Mouse (Mus musculus) gastrocnemius, postnatal 4 days (tissue): ENCODE measurements around the gene Dusp3. TPM values are rescaled to one million over a fixed set of nuclear protein-coding genes. Genes with fewer than 3 reads are reported as not detected.

Experiments used
- DNase-seq, 2 experiments: peaks; one replicate each; pipeline ENCODE4 v3.0.0; 2021 to 2022; ENCODE audit warnings: low spot score in 2 of 2, mixed read lengths in 2 of 2
- total RNA-seq, 2 experiments: library from RNA; stranded (reverse); gene quantifications; 2 replicates each; pipeline ENCODE4 v1.2.3; 2021

Gene Dusp3
- total RNA-seq, 2 experiments from 2014 or later: 140 to 145 TPM

GRCm38 (mm10) chr11:101979140-101979539 lies 7.7 kb downstream of the Dusp3 start:
- no peak for DNase-seq

GRCm38 (mm10) chr11:101976949-101977348 lies 9.9 kb downstream of the Dusp3 start:
- no peak for DNase-seq

- DNase-seq: peak in 1 of 2 experiments; percentile 44
Observed at GRCm38 (mm10) chr11:101974923-101975322, 11.9 kb downstream of the Dusp3 start.

- DNase-seq: no peak
Observed at GRCm38 (mm10) chr11:101974181-101974580, 12.6 kb downstream of the Dusp3 start.

- DNase-seq: no peak
Observed at GRCm38 (mm10) chr11:101973496-101973895, 13.3 kb downstream of the Dusp3 start.

- no peak for DNase-seq
Observed at GRCm38 (mm10) chr11:101972651-101973050, 14.2 kb downstream of the Dusp3 start.

- no peak for DNase-seq
Observed at GRCm38 (mm10) chr11:101972097-101972496, 14.7 kb downstream of the Dusp3 start.

GRCm38 (mm10) chr11:101971410-101971809 lies 15.4 kb downstream of the Dusp3 start:
- no peak for DNase-seq

- DNase-seq: no peak
Observed at GRCm38 (mm10) chr11:101969835-101970234, 17.0 kb downstream of the Dusp3 start.

- DNase-seq: peak; percentile 47 to 79
Observed at GRCm38 (mm10) chr11:101968791-101969190, 18.0 kb downstream of the Dusp3 start.

GRCm38 (mm10) chr11:101968311-101968710 lies 18.5 kb downstream of the Dusp3 start:
- no peak for DNase-seq

GRCm38 (mm10) chr11:101966965-101967614 lies 19.7 kb downstream of the Dusp3 start, which contains the start of gene Sost:
Sost (minus strand) TSS chr11:101967015.
- no peak for DNase-seq

- no peak for DNase-seq
Observed at GRCm38 (mm10) chr11:101965553-101965952, 21.3 kb downstream of the Dusp3 start.

GRCm38 (mm10) chr11:101964647-101965046 lies 22.2 kb downstream of the Dusp3 start:
- no peak for DNase-seq

GRCm38 (mm10) chr11:101963473-101964291 lies 23.1 kb downstream of the Dusp3 start:
- peak in 1 of 2 experiments; percentile 40 for DNase-seq

- no peak for DNase-seq
Observed at GRCm38 (mm10) chr11:101963043-101963442, 23.8 kb downstream of the Dusp3 start.

- DNase-seq: no peak
Observed at GRCm38 (mm10) chr11:101957476-101957875, 29.3 kb downstream of the Dusp3 start.

- DNase-seq: no peak
Observed at GRCm38 (mm10) chr11:101953441-101953840, 33.4 kb downstream of the Dusp3 start.

- no peak for DNase-seq
Observed at GRCm38 (mm10) chr11:101952541-101953341, 34.1 kb downstream of the Dusp3 start.

GRCm38 (mm10) chr11:101950021-101950420 lies 36.8 kb downstream of the Dusp3 start:
- DNase-seq: no peak

GRCm38 (mm10) chr11:101946525-101946924 lies 40.3 kb downstream of the Dusp3 start:
- no peak for DNase-seq

GRCm38 (mm10) chr11:101943055-101943454 lies 43.8 kb downstream of the Dusp3 start:
- DNase-seq: no peak
